Mouse (Mus musculus) NIH3T3 (cell line): Measurements from ENCODE around the gene Elfn1.

Source experiments
- DNase-seq: peaks from one replicate; pipeline ENCODE4 v3.0.0-alpha.2; 2012; ENCODE audit warnings: low read depth

Gene Elfn1

GRCm38 (mm10) chr5:139907714-139908242 is at the start of gene Elfn1:
Gene Elfn1 (plus strand): TSS chr5:139907943.
- DNase-seq: no peak

DNA sequence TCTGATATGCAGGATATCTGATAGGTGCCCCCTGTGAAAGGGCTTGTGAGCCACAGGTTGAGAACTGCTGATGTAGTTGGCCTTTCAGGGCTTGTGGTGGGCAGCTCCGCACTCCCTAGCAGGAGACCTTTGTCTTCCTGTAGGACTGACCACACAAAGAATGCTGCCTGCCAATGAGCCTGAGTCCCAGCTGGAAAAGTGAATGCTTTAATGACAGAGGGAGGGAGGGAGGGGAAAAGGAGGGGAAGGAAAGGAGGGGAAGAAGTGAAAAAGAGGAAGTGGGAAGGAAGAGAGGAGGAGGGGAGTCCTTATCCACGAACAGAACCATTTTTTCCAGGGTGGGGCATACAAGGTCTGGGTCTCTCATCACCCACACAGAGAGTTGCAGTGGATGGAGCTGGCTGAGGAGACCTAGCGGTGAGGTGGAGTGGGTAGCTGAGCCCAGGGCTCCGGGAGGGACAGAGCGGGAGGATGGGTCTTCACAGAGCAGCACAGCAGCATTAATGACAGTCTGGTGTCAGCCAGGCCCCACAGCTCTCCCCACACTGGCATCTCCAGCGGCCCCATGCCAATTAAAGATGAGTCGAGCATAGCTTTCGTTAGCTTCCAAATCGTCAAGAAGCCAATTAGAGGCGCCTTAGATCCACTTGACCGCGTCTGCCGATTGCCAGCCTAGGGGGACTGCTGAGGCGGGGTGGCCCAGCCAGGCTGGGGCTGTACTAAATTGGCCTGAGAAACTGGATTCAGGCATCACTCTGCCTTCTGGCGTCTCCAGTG is 47.2 kb upstream of the Elfn1 start:
- DNase-seq: no peak

- peak; percentile 86 for DNase-seq
Observed at GRCm38 (mm10) chr5:139862759-139863158, 45.0 kb upstream of the Elfn1 start.

- DNase-seq: no peak
Observed at GRCm38 (mm10) chr5:139870886-139871285, 36.9 kb upstream of the Elfn1 start.

GRCm38 (mm10) chr5:139871526-139871925 is 36.2 kb upstream of the Elfn1 start:
- DNase-seq: no peak

- DNase-seq: no peak
Observed at GRCm38 (mm10) chr5:139877563-139877962, 30.2 kb upstream of the Elfn1 start.

GRCm38 (mm10) chr5:139879694-139880093 is 28.0 kb upstream of the Elfn1 start:
- DNase-seq: no peak

GRCm38 (mm10) chr5:139881161-139881560 is 26.6 kb upstream of the Elfn1 start:
- peak; percentile 9 for DNase-seq

- DNase-seq: no peak
Observed at GRCm38 (mm10) chr5:139888624-139889023, 19.1 kb upstream of the Elfn1 start.

- DNase-seq: no peak
Observed at GRCm38 (mm10) chr5:139889370-139889769, 18.4 kb upstream of the Elfn1 start.

DNA sequence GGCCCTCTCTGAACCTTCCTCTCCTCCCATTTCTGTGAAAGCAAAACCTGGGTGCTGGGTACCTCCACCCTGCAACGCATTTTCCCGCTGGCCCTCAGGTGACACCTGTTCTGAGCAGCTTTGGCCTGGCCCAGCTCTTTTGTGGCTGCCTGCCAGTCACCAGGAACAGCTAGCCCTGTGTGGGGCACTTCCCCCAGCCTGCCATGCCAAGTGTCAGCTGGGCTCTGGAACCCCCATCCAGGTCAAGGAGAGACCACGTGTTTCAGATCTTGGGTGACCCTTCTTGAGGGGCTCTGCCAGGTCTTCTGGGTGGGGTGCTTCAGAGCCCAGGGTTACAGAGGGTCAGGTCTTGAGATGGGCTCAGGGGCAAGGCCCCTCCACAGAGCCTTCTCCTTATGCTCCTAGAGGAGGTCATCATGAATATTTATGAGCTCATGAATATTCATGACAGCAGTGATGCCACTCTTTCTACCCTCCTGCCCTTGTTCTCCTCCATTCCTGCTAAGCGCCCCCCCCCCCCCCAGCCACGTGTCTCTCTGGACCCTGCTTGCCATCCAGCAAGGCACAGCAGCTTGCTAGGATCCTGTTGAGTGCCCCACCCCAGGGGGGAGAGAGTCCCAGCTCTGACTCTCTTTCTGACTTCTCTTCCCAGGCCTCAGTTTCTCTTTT is 15.3 kb upstream of the Elfn1 start:
- no peak for DNase-seq

GRCm38 (mm10) chr5:139892995-139893345 is 14.8 kb upstream of the Elfn1 start:
- no peak for DNase-seq

- DNase-seq: no peak
Observed at GRCm38 (mm10) chr5:139894025-139894508, 13.7 kb upstream of the Elfn1 start.

DNA sequence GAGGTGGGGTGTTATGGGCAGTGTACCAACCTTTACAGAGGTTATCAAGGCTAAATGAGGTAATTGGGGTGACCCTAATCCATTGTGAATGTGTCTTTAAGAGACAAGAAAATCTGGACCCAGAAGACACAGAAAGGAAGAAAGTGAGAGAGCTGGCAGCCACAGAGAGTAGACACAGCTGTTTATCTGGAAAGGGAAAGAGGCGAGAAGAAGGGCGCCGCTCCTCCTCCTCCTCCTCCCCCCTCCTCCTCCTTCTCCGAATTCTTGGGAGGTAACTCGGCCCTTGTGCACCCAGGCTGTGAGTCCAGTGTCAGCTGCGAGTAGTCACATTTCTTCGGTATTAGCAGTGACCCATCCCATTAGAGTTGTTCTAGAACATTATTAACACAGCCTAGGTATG is 8.7 kb upstream of the Elfn1 start:
- DNase-seq: no peak

GRCm38 (mm10) chr5:139905121-139905520 is 2.6 kb upstream of the Elfn1 start:
- DNase-seq: peak; percentile 34

DNA sequence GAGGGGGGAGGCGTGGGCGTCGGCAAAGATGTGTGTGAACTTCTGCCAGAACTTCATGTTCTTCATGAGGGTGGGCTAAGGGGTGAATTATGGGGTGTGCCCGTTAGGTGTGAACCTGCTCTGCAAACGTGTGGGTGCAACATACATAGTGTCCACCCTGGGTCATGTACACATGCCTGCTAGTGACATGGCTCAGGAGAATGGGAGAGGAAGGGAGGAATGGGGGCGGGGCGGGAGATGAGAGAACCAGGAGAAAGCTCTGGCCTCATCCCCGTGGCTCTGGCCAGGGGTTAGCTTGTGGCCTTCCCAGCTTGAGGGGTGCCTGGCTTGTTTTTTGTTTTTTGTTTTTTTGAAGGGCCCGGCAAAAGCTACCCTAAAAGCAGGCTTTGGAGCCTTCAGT is 1.2 kb upstream of the Elfn1 start:
- no peak for DNase-seq

DNA sequence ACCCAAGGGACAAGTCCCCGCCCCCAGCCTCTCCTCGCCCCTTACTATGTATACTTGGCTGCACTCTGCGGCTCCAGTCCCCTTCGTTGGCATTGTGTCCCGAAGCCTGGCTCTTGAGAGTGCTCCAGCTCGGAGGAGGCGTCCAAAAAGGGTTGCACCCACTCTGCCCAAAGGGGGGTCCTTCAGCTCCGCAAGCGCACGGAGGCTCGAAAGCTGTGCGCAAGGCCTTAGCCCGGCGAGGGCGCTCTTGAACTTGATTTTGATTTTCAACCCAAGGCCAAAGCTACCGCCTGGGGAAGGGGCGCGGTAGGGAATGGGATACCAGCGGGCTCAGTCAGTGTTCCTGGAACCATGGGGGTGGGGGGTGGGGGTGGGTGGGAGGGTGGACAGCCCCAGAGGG is 502 bp upstream of the Elfn1 start:
- no peak for DNase-seq

DNA sequence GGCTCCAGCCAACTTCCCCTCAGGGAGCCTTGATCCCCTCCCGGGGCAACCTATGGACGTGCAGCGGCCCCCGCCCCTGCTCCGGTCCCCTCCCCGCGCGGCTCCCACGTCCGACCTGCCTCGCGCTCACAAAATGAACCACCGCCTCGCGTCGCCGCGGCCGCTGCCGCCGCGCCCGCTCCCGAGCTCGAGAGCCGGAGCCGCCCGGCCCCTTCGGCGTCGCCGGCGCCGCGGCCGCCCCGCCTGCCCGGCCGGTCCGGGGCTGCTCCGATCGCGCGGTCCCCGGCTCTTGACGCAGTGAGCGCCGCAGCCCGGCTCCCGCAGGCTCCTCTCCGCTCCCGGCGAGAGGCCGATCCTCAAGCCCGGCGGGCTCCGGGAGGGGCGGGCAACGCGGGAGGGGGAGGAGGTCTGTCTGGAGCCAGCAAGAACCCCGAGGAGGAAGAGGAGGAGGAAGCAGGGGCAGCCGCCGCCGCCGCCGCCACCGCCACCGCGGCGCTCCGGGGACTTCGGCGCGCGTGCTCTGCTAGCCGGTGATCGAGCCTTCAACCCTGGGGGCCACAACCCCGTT is 584 bp downstream of the Elfn1 start:
- no peak for DNase-seq

DNA sequence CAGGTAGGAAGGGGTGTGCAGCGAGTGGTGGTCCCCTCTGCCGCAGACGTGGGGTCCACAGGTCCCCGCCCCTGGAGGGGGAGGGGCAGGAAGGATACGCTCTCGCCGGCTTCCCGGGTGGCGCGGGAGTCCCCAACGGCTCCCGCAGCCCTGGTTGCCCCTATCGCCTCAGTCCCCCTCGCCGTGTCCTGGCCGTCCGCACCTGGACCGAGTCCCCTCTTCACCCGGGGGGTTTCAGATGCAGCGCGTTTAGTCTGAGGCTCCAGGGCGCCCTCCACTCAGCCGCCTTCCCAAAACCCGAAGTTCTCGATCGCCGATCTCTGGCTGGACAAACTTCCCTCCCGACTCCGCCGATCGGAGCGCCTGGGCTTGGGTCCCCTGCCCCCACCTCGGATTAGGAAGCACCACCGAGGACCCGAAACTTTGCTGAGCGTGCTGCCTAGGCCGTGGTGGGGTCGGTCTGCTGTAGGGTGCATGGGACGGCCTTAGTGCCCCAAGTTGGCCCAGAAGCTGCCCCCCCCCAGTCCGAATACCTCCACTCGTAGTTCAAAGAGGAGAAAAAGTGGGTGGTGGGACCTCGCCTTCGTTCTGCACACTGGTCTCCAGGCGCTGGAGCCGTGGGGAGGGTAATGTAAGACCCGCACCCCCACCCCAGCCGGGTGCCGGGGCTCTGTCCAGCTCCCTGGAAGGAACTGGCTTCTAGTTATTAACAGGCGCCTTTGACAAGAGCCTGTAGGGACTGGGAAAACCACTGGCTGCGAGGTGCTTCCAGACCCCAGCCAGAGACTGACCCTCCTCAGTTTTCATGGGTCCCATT is 1.3 kb downstream of the Elfn1 start:
- no peak for DNase-seq

DNA sequence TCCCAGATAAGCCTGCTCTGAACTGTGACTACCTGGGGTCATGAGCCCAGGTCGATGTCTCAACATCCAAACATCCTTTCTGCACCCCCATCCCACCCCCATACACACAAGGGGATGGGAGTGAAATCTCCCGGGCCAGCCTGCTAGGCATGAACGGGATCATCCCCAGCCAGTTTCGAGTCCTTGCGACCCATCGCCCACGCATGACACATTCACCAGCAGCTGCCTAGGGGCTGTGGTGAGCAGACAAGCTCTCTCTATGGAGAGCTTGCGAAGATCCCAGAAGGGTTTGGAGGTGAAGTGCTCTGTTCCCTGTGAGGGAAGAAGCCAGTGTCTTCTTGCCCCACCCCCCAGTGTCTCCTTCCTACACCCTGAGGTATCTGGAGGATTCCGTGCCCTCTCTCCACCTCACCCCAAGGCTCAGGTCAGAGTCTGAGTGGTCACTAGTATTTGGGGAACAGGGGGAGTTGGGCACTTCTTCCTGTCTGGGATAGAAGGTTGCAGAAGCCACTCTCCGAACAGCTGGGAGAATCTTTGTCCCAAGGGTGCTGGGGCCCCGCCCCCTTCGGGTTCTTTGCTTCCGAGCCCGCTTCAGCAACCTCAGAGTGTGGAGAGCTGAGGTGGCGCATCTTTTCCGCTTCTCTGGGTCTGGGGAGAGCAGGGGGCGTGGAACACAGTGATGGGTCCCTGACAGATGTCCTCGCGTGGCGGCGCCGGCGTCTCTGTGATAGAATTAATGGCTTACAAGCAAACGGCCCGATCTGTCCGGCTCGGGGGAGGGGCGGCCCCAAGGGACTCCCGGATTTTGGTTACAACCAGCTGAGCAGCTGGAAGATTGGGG is 2.2 kb downstream of the Elfn1 start:
- no peak for DNase-seq

DNA sequence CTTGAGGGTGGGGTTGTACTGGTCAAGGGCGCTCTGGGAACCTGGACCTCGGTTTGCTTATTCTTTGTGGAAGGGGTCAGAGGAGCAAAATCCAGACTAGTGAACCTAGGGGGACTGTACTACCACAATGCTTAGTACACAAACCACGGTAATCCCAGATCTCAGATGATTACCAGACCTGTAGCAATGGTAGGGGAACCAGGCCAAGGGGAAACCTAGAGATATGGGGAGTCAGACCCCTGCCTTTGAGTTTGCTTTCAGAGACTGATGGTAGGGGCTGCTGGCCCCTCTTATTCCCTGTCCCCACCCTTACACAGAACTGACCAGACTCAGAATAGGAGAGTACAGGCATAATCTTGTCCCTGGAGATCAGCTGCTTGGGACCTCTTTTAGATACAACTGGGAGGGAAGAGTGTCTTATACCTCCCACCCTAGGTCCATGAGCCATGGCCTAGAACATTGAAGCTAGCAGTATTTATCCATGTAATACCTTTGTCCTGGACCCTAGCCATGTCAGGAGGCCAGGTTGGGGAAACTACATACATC is 3.1 kb downstream of the Elfn1 start:
- no peak for DNase-seq
